Mouse (Mus musculus) hematopoietic multipotent progenitor cell, adult 10-12 weeks (in vitro differentiated cells): ENCODE data around the gene Cfap300. TPM values are rescaled to one million over a fixed set of nuclear protein-coding genes. Genes with fewer than 3 reads are reported as not detected.

Experiments
- polyA plus RNA-seq: library from polyadenylated mRNA; stranded (reverse); fragments of >175 nt; gene quantifications from 2 replicates; pipeline ENCODE4 v1.2.3, GENCODE M21; 2012; ENCODE audit warnings: low replicate concordance

Cfap300 gene
- polyA plus RNA-seq, result 0.73 and 0.80 TPM in 2 replicates

DNA sequence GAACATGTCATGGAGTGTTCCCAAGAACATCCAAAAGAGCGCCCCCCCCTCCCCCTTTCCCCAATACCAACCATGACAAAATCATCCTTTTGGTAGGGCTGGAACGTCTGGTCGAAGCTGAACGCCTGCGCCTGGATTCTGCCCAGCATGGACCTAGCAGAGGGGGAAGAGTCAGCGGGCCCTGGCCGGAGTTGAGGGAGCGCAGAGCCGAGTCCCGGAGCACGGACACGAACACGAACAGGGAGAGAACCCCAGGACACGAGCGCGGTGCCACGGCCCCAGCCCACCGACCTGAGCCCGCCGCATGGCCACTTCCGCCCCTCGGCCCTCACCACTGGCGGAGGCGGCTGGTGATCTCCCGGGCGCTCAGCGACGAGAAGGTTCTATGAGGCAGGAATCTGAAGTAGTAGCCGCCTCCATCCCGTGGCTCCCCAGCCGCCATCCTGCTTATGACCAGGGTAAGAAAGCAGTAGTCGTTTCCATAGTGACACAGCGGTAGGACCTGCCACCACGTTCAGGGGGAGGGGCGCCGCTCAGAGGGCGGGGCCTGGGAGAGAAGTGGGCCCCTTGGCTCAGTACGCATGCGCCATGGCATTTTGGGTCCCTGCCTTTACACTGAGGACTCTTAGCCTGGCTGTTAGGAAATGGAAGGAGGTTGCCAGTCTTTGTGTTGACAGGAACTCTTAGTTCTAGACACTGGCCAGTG, at the start of gene Cfap300:
Gene Cfap300, minus strand, starts transcription at position 486 of the 706 bp plus-strand sequence.

DNA sequence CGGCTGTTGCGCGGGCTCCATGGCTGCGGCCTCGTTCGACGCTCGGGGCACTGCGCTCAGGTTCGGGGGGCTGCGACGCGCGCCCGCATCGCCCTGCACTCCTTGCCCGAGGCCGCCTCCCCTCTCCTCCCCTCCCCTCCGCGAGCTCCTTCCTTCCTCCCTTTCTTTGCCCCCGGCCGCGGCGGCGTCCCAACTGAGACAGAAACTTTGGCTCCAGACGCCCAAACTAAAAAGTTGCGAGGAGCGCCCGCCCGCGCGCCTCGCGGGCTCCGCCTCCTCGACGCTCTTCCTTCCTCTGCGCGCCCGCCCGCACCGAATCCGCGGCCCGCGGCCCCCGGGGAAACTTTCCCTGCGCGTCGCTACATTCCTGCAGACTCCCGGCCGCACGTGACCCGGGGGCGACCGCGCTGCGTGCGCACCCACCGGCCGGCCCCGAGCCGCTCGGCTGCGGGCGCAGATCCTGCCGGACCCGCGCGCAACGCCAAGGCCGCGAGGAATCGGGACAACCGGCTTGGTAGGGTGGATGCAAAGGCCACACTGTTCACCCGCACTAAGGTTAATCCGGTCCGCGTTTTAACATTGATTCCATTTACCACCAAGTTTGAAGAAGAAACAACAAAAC, 38.1 kb downstream of the Cfap300 start, which contains the start of gene Yap1:
Gene Yap1, minus strand, starts transcription at position 227 of the 622 bp plus-strand sequence.

Other genes with a start within 250 kb of the Cfap300 start
- gene Birc2, start 205.8 kb downstream of the Cfap300 start, polyA plus RNA-seq, result 15.0 and 17.3 TPM in 2 replicates
- gene Birc3, start 169.6 kb downstream of the Cfap300 start, polyA plus RNA-seq, result 30.5 and 40.1 TPM in 2 replicates
- gene Yap1, start 38.2 kb downstream of the Cfap300 start, polyA plus RNA-seq, result 0.23 and 0.48 TPM in 2 replicates
- 0.14 TPM in 1 of 2 replicates, not detected in the other for gene Cep126, start 91.5 kb upstream of the Cfap300 start, polyA plus RNA-seq